Mouse (Mus musculus): ENCODE data around the gene Nkx2-3. TPM values are rescaled to one million over a fixed set of nuclear protein-coding genes. Genes with fewer than 3 reads are reported as not detected.

Gene Nkx2-3
- polyA plus RNA-seq, 1 experiment: 9.1 TPM

- WGBS: 19% methylated on average over 7 of the region's 7 CpGs
- DNase-seq (ENCODE audit: low read depth, low spot score): no peak
Measured at GRCm38 (mm10) chr19:43604492-43605120, 7.5 kb upstream of the Nkx2-3 start.

DNA sequence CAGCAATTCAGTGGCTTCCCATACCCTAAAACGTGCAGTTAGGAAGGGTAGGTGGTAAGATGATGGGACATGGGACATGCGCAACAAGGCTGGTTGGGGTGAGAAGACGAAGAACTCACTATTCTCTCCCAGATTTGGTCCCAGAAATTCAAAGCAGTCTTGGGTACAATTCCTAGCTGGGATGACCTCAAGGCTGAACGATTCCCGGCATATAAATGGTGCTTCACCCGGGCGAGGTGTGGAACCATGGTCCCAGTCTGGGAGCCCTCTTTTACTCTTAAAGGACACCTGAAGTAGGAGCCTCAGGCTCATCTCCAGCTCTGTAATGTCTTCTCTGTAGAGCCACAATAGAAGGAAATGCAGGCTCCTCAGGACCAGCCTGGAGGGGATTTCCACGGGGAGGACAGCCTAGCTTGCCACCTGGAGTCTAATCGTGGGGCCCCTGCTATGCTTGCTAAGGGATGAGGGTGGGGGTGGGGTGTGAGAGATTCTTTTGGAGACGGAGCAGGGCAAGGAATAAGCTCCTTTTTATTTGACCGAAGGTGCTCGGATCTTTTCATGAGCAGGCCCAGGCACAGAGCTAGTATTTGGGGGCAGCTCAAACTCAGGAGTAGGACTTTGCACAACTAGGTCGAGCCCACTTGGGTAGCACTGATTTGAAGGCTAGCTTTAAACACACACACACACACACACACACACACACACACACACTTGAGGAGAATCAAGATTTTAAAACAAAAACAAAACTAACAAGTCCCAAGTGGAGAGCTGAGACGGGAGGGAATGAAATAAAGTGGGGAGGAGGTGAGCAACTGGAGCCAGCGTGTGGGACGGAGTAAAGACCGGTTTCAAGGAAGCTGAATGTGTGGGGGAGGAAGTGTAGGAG lies 6.2 kb upstream of the Nkx2-3 start:
- no peak for DNase-seq (ENCODE audit: low read depth, low spot score)
- 18% methylated on average over 17 of the region's 17 CpGs for WGBS

DNA sequence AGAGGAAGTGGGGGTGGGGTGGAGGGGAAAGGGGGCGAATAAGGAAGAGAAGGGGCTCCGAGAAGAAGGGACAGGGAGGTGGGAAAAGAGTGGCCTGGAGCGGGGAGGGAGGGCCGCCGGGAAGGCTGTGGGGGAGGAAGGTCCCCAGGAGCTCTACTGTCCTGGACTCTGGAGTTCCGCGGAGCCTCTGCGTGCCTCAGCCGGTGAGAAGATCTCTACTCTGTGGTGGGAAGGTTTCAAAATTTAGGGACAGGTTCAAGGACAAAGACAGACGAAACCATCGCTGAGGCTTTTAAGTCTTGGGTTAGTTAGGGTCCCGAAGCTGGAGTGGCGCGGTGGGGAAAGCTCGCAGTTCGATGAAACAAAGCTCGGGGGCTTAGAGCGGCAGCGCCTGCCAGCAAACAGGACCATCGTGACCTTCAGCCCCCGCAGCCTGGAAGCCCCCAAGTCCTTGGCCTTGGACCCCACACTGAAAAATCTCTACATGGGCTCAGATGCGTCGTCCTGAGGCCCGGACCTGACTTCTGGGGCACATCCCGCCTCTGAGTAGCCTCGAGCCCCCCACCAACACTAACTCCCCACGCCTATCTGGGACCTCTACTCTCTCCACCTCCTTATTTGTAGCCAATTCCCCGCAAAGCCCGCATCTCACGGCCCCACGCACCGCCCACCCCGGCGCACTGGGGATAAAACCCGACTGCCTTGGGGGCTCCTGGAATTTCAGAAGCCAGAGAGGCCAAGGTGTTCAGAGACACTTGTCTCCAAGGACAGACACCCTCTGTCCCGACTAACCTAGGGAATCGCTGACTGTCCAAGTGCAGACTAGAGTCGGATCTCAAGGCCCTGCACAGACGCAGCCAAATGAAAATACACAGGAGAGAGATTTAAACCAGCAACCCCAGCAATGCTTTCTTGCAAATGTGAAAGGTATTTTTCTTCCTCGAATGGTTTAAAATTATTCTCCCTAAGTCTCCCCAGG lies 5.3 kb upstream of the Nkx2-3 start:
- WGBS: 6% methylated on average over 40 of the region's 40 CpGs
- no peak for DNase-seq (ENCODE audit: low read depth, low spot score)

- 5% methylated on average over 11 of the region's 11 CpGs for WGBS
- no peak for DNase-seq (ENCODE audit: low read depth, low spot score)
Measured at GRCm38 (mm10) chr19:43607842-43608680, 4.1 kb upstream of the Nkx2-3 start.

GRCm38 (mm10) chr19:43608711-43609457 lies 3.2 kb upstream of the Nkx2-3 start:
- DNase-seq (ENCODE audit: low read depth, low spot score): no peak
- WGBS: 20% methylated on average over 8 of the region's 8 CpGs

DNA sequence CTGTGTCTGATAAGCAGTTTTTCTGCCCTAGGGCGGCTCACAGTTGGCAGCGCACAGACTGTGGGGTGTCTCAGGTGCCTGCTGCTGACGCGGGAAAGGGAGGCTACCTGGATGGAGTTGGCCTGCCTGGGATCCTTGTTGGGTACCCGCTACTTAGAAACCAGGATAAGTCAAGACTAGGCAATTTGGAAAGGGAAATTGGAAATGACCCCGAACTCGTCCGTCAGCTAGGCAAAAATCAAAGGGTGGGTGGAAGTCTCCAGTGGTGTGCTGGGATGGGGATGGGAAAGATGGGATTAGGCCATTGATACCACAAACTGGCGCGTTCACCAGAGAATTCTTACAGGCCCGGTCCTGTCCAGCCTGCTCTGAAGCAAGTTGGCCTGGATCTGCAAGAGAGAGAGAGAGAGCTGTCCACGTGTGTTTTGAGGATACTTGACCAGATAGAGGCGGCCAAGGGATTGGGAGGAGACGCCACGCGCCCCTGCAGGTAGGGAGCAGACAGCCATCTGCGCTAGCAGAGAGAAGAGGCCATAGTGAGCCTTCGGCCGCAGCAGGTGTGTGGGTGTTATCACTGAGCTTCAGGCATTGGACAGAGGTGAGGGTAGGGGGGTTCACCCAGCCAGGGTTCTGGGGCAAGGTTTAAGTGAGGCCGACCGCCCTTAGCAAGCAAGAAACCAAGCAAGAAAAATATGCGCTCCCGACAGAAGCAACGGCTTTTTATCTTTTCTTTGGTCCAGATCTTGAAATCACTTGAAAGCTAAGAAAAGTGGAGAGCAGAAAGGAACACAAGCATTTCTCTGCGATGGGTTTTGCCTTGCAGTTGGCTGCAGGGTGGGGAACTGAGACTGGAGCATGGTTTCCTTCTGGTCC lies 2.4 kb upstream of the Nkx2-3 start:
- WGBS: 9% methylated on average over 25 of the region's 25 CpGs
- DNase-seq (ENCODE audit: low read depth, low spot score): no peak

GRCm38 (mm10) chr19:43610341-43610848 lies 1.7 kb upstream of the Nkx2-3 start:
- DNase-seq (ENCODE audit: low read depth, low spot score): no peak
- WGBS: 3% methylated on average over 32 of the region's 32 CpGs

DNA sequence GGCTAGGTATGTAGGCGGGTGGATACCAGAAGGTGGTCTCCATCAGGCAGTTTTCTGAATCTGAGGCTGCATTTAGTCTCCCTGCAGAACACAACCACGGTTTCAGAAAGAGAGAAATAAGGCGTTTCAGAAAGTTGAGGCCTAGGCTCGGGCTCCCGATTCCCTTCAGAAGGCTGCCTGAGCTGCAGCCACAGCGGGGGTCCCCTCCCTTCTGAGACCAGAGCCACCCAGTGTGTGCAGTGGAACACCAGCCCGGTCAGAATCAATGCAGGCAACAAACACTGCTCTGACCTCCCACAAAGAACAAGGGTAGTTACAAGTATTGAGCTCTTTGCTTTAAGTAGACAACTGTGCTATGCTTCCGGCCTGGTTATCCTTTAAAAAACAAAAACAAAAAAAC lies 1.0 kb upstream of the Nkx2-3 start:
- no peak for DNase-seq (ENCODE audit: low read depth, low spot score)
- 23% methylated on average over 8 of the region's 8 CpGs for WGBS

DNA sequence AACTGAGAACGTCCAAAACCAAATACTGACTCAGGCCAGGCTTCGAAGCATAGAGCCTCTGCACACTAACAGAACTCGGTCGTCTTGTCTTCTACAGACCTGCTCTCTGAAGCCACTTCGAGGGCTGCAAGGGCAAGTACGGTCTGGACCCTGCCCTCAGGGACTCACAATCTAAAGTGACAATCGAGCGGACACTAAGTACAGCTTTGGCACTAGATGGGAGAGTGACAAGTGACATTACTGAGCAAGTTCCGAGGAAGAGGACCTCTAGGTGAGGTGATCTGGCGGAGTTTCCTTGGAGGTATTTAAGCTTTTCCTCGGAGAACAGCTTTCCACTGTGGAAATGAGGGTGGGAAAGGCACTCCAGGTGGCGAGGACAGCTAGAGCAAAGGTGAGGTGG lies 564 bp upstream of the Nkx2-3 start:
- WGBS: 18% methylated on average over 12 of the region's 12 CpGs
- DNase-seq (ENCODE audit: low read depth, low spot score): no peak

- DNase-seq (ENCODE audit: low read depth, low spot score): no peak
- WGBS: 2% methylated on average over 23 of the region's 23 CpGs
Measured at GRCm38 (mm10) chr19:43612501-43612971, 411 bp downstream of the Nkx2-3 start.

DNA sequence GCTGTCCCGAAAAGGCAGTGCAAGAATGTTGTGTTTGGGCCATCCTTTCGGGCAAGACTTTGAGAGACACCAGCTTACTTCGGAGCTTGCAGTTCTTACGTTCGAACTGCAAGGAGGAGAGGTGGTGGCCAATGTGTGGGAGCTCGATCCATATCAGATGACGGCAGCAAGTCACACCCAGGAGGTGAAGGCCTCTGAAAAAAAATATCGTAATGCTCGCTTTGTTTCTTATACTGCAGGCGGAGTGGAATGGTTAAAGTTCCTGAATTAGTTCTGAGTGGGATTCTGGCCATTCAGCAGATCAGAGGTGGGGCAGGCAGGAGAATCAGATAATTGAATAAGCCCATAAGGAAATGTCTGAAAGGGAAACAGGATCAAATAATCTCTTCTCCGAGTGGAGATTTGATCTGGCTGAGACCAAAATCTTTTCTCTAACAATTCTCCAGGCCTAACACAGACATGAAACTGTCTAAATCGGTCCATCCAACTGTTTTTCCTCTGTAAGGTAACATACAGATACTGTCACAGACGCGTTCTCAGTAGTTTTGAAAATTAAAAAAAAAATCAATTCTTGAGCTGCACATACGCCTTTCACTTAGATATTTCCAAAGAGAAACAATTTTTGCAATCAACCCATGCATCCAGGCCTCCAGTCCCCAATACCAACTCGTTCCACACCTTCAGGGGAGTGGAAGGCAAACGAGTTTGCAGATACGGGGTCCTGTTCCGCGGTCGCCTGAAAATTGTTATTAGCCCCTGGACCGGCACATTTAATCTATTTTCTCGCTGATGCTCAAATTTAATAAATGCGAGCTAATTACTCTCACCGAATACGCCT lies 1.4 kb downstream of the Nkx2-3 start:
- DNase-seq (ENCODE audit: low read depth, low spot score): no peak
- 7% methylated on average over 26 of the region's 26 CpGs for WGBS

DNA sequence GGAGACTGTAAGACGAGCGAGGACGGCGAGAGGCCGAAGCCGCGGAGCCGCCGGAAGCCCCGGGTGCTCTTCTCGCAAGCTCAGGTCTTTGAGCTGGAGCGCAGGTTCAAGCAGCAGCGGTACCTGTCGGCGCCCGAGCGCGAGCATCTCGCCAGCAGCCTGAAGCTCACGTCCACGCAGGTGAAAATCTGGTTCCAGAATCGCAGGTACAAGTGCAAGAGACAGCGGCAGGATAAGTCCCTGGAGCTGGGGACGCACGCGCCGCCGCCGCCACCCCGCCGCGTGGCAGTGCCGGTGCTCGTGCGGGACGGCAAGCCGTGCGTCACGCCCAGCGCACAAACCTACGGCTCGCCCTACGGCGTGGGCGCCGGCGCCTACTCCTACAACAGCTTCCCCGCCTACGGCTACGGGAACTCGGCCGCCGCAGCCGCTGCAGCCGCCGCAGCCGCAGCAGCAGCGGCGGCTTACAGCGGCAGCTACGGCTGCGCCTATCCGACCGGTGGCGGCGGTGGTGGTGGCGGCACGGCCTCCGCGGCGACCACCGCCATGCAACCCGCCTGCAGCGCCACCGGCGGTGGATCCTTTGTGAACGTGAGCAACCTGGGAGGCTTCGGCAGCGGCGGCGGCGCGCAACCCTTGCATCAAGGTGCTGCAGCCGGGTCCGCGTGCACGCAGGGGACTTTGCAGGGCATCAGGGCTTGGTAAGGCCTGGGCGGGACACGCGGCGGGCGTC lies 2.4 kb downstream of the Nkx2-3 start:
- WGBS: under 1% methylated on average over 92 of the region's 92 CpGs
- no peak for DNase-seq (ENCODE audit: low read depth, low spot score)

- WGBS: 1% methylated on average over 20 of the region's 20 CpGs
- no peak for DNase-seq (ENCODE audit: low read depth, low spot score)
Measured at GRCm38 (mm10) chr19:43615074-43615445, 2.9 kb downstream of the Nkx2-3 start.

- DNase-seq (ENCODE audit: low read depth, low spot score): no peak
- 4% methylated on average over 34 of the region's 34 CpGs for WGBS
Measured at GRCm38 (mm10) chr19:43615571-43616414, 3.7 kb downstream of the Nkx2-3 start.

DNA sequence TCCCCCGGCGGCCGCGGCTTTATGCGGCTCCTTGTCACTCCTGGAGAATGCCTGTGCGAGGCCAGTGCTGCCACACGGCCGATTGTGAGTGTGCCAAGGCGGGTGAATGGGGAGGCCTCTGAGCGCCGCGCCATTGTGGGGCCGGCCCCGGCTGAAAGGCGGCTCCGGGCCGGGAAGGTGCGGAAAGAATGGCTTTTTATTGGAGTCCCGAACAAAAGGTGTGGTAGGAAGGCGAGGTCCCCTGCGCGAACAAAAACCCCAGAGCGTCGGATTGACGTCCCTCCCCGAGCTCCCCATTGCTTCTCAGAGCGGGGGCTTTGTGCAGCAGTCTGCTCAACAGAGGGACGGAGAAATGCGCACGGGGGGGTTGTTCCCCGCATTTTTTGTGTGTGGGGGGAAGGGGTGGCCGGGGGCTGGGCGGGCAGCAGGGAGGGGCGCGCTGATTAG lies 4.3 kb downstream of the Nkx2-3 start:
- 1% methylated on average over 35 of the region's 35 CpGs for WGBS

More for the DNA sequence above, 4.3 kb downstream of the Nkx2-3 start:
- no peak for DNase-seq (ENCODE audit: low read depth, low spot score)
